Mouse (Mus musculus) hindlimb bud, embryonic 11.5 days (tissue): ENCODE measurements around the gene Tmem231.

Source experiments
- DNase-seq: peaks from one replicate; pipeline ENCODE4 v3.0.0-alpha.2; 2012; ENCODE audit warnings: low read depth, low spot score; ENCODE audit errors: extremely low spot score

The Tmem231 gene

GRCm38 (mm10) chr8:111909621-111910450, 23.8 kb downstream of the Tmem231 start, which contains the start of gene Chst5:
Gene Chst5, minus strand, starts transcription at chr8:111910447.
- DNase-seq = no peak

- DNase-seq = no peak
These were observed 28.1 kb downstream of the Tmem231 start for GRCm38 (mm10) chr8:111905500-111906121.

GRCm38 (mm10) chr8:111902080-111902479, 31.6 kb downstream of the Tmem231 start:
- no peak for DNase-seq

GRCm38 (mm10) chr8:111898586-111898985, 35.1 kb downstream of the Tmem231 start:
- DNase-seq = no peak

GRCm38 (mm10) chr8:111894955-111895354, 38.7 kb downstream of the Tmem231 start:
- DNase-seq = no peak

- DNase-seq = no peak
These were observed 41.1 kb downstream of the Tmem231 start for GRCm38 (mm10) chr8:111892615-111893014.

GRCm38 (mm10) chr8:111891983-111892382, 41.7 kb downstream of the Tmem231 start:
- no peak for DNase-seq

GRCm38 (mm10) chr8:111890911-111891303, 42.8 kb downstream of the Tmem231 start:
- no peak for DNase-seq

GRCm38 (mm10) chr8:111889931-111890910, 43.5 kb downstream of the Tmem231 start:
- no peak for DNase-seq

GRCm38 (mm10) chr8:111888091-111888650, 45.5 kb downstream of the Tmem231 start:
- no peak for DNase-seq

- DNase-seq = no peak
These were observed 46.2 kb downstream of the Tmem231 start for GRCm38 (mm10) chr8:111887479-111887878.

GRCm38 (mm10) chr8:111883615-111884014, 50.1 kb downstream of the Tmem231 start:
- DNase-seq = no peak

- no peak for DNase-seq
These were observed 52.1 kb downstream of the Tmem231 start for GRCm38 (mm10) chr8:111881591-111881990.

- no peak for DNase-seq
These were observed 56.0 kb downstream of the Tmem231 start for GRCm38 (mm10) chr8:111877711-111878110.

- DNase-seq = peak; percentile 94
These were observed 57.2 kb downstream of the Tmem231 start, which contains the start of gene Tmem170 for GRCm38 (mm10) chr8:111876355-111876948. Gene Tmem170, minus strand, starts transcription at chr8:111876750.

- no peak for DNase-seq
These were observed 57.9 kb downstream of the Tmem231 start for GRCm38 (mm10) chr8:111875758-111876157.

- DNase-seq = no peak
These were observed 62.4 kb downstream of the Tmem231 start for GRCm38 (mm10) chr8:111871278-111871677.

GRCm38 (mm10) chr8:111870379-111870778, 63.3 kb downstream of the Tmem231 start:
- DNase-seq = no peak

GRCm38 (mm10) chr8:111868664-111869063, 65.0 kb downstream of the Tmem231 start:
- no peak for DNase-seq

- DNase-seq = no peak
These were observed 67.8 kb downstream of the Tmem231 start for GRCm38 (mm10) chr8:111865857-111866256.
